Mouse (Mus musculus) heart, postnatal 14 days (tissue): ENCODE measurements at regions not wholly inside any gene's neighbourhood (a gene's known extent, or its start where the extent isn't known, plus 50 kb on each side); places are given as distances from the start of the nearest gene placed in this dataset.

Experiments
- DNase-seq, 2 experiments: peaks; one replicate each; pipeline ENCODE4 v3.0.0; 2021 to 2022
- intact Hi-C: fragments of 180-260 bp; cut with DNase I; formaldehyde crosslinking; loops from one replicate; pipeline ENCODE4 v1.15.1; 2025

DNA sequence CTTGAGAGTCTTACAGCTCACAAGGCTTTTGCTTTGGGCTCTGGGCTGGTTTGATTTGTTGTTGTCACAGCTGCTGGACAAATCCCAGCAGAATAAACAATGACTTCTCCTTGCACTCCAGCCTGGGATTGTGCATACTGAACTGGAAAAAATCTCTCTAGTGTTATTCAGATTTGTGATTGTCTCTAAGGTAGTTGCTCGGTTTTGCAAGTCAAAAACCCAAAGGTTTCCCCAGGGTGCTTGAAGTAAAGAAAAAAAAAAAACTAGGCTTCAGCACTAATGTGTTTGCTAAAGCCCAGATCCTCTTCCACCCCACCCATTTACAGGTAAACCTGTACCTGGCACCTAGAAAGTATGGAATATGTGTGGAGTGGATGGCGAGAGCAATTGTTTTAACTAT is 149.5 kb upstream of the Spef2 start:
- no peak for DNase-seq

DNA sequence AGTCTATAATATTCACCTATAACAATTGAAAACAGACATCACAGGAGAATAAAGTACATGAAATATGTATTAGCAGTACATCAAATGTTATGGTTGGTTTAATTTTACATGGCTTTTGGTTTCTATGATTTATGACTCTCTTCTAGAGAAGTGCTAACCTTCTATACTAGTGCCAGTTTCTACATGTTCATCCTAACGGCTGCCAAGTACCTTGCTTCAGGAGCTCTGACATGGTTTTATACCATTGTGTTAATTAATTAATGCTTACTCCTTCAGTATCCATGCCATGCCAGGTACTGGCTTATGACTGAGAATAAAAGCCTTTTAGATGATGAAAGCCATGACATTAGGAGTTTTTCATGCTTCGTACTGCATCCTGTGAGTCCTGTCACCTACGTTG is 144.5 kb upstream of the Spef2 start:
- DNase-seq, result no peak
- intact Hi-C loops, result no loop called here

More for the DNA sequence above, 149.5 kb upstream of the Spef2 start:
- intact Hi-C loops, result no loop called here

DNA sequence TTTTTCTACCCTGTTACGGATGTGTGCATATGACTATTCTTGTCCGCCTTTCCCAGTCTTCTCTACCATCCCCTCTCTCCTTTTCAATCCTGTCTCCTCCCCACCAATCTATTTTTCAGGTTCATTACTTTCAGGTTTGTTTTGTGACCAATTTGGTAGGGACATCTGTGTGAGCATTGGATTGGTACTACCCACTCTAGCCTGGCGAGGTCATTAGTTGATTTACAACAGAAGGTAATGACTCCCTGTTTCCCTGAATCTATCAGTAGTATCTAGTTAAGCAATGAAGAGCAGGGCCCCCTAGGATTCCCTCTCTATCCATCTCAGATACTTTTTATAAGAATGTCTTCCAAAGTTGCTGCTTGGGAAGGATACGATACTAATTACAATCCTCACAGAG is 143.5 kb upstream of the Spef2 start:
- no peak for DNase-seq
- intact Hi-C loops, result no loop called here

DNA sequence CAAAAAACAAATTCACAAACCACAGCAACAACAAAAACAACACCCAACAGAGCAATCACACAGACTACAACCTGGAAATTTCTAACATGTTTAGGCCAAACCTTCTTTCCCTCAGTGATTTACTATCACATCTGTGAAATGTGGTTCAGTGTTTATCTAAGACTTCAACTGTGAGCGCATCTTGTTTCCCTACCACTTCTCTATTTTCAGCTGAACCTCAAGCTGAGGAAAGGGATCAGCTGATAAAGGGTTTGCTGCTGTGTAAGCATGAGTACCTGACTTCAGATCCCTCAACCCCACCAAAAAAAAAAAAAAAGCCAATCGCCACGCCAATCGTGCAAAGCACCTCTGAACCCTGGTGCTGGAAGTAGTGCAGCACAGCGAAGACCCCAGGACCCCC is 142.8 kb upstream of the Spef2 start:
- intact Hi-C loops, result no loop called here
- no peak for DNase-seq

DNA sequence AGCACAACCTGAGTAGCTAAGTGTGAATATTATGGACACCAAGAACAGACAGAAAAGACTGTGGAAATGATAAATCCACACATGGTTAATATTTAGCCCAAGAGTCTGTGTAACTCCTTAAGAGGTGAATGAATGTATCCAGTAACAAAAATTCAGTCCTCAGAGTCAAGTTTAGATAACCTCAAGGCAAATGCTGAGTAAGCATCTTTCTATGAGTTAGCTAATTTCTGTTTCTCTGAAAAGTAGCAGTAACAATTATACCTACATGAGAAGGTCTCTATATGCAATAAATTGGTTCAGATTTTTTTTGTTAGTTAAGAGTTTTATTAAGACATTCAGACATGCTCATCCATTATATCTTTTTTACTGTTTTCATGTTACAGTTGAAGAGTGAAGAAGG is 127.1 kb upstream of the Spef2 start:
- no peak for DNase-seq
- intact Hi-C loops, result no loop called here

DNA sequence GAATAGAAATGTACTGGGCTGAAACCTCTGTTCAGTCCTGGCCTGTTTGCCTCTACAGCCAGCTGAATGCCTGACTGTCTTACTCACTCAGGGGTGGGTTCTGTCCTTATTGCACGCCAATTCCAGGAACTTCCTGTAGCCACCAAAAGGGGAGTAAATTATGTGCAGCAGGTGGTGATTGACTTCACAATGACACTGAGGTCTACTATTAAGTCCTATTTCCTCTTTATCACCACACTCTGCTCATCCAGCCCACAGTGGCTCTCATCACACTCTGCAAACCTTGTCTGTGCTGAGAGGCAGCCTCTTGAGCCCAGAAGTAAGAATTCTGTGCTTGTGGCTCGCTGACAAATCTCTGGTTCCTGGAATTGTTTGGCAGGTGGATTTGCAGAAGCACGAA is 121.5 kb upstream of the Spef2 start:
- no peak for DNase-seq
- intact Hi-C loops, result no loop called here

DNA sequence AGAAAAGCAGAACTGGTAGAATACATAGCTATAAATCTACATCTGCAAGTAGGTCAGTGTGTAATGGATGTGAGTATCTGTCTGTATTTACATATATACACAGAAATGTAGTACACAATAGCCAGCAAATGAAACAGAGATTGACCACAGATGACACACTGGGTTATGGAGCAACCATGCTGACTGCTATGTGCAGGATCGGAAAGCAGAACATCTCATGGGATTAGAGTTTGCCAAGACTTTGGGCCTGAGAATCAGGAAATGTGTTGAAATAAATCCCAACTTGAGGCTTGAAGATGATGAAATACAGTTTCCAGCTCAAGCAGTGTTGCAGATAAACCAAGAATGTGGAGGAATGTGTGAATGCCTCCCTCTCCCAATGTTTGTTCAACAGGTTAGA is 116.1 kb upstream of the Spef2 start:
- peak; percentile 15 to 50 for DNase-seq
- intact Hi-C loops, result no loop called here

DNA sequence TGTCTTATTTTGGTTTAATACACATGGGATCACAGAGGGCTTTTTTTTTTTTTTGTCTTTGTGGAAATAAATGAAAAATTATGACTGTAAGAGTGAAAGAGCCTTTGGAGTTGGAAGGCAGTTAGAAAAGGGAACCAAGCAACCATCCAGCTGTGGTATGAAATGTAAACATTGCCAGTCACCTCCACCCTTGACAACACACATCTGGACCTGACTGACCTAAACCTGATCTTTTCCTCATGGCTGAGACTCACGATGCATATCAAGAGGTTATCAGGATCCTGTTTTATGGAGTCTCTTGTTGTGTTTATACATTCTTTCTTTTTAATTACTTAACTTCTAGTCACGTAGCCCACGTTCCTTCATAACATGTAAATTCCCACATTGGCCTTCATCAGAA is 113.2 kb upstream of the Spef2 start:
- DNase-seq, result no peak
- intact Hi-C loops, result no loop called here

DNA sequence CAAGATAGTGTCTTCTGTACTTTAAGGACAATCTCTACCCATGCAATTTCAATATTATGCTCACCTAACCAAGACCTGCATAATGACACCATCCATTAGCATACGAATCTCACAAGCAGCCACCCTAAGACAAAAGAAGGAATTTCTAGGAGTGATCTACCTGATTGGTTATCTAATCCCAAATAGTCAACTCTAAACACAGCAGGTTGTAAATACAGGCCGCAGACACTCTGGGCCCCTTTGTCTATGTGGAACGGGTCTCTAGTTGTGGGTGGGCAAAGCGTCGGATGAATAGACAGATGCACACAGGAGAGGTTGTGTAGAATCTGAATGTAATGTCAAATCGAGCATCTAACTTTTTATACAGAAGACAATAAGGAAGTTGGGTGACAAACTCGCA is 91.0 kb upstream of the Spef2 start:
- DNase-seq, result no peak
- intact Hi-C loops, result no loop called here

DNA sequence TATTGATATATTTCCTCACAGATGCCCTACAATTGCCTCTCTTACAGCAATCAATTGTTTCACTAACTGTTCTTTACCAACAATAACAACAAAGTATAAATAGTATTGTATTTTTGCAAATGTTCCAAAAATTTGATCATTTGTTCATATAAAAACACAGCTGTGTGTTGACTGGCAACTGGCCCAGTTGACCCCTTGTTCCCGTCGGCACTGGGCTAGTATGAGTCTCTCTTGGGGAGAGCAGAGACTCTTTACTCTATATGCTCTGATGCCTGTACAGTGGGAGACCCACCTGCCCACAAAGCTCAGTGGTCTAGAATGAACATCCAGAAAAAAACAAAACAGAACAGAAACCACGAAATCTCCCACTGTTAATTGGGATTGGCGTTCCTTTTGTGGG is 86.4 kb upstream of the Spef2 start:
- intact Hi-C loops, result no loop called here
- peak; percentile 14 to 16 for DNase-seq

DNA sequence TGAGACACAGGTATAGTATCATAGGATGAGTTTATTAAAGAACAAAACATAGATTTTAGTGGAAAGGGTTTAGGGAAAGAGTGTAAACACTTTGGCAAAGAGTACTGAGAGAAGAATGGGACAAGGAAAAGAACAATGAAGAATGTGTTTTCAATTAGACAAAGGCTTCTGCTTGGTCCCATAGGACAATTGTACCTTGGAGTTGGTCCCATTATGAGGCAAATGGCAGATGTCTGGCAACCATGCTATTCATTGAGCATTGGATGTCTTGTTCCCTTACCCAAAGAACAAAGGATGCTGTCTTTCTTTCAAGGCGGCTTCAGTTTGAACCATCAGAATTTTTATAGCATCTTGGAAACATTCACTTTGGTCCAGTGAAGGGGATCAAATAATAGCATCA is 55.8 kb upstream of the Spef2 start:
- DNase-seq, result peak in 1 of 2 experiments; percentile 2

More for the DNA sequence above, 55.8 kb upstream of the Spef2 start:
- intact Hi-C loops, result no loop called here
